Mouse (Mus musculus): ENCODE data around the gene Zfp280d. TPM values are rescaled to one million over a fixed set of nuclear protein-coding genes. Genes with fewer than 3 reads are reported as not detected.
"Not testable (repeated sequence)": the region's sequence is repeated elsewhere in the genome, so short reads cannot be mapped to it uniquely, and the experiment has no call there.

The Zfp280d gene
- total RNA-seq, 2 experiments from 2014 or later, result 17.9 to 20.8 TPM

DNA sequence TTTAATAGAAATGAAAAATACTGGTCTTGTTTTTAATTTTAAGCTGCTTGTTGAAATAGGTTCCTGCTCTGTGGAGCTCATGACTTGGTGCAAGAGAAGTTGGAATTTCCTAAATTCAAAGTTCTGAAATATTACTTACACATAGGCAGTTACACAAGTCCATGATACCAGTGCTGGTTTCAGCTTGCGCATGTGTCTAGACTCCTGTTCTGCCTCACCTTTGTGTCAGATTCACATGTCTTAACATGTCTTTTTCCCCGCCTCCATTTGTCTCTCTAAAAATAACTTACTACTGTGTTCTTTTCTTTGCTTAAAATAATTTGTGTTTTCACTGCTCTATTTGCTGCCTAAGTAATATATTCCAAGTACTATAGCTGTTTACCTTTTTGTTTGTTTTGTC is 64.5 kb downstream of the Zfp280d start:
- no peak for DNase-seq (ENCODE audit: low spot score)
- intact Hi-C loops (cut with DNase I), result no loop called here

DNA sequence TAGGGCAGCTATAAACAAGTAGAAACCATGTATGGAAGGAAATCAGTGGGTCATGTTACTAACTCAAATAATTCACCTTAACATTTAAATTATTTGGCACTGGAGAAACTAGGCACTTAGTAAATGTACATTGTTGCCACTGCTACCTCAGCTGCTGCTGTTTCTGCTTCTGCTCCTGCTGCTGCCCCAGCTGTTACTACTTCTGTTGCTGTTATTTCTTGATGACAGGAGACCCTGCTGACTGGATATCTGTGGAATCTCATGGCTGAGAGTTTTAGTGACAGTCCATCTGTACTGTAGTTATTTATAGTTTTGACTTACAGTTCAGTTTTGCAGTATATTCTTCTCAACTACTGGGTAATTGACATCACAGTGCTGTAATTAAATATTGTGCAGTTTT is 69.2 kb downstream of the Zfp280d start:
- intact Hi-C loops (cut with DNase I), result no loop called here
- DNase-seq (ENCODE audit: low spot score), result no peak

DNA sequence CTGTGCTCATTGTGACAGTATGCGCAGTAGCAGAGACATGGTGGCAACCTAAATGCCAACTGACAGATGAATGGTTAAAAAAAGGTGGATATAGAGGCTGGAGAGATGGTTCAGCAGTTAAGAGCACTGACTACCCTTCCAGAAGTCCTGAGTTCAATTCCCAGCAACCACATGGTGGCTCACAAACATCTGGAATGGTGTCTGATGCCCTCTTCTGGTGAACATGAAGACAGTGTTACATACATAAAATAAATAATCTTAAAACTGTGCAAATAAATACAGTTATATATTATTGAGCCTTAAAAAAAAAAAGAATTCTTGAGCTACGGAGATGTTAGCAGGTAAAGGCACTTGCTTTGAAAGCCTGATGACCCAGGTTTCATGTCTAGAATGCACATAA is 97.7 kb downstream of the Zfp280d start:
- DNase-seq (ENCODE audit: low spot score), result no peak

DNA sequence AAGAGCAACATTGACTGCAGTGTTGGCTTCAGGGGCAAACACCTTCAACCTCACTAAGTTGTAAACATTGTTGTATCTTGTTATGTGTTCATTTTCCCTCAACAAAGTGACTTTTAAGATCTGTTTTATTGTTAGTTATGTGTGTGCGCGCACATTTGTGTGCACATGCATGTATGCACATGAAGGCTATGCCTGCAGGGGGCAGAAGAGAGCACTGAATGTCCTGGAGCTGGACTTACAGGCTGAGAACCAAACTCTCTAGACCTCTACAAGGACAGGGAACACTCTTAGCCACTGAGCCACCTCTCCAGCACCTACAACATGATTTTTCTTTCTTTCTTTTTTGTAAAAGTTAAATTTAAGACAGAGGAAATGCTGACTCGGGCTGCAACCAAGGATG is 99.4 kb downstream of the Zfp280d start:
- intact Hi-C loops (cut with DNase I), result no loop called here
- no peak for DNase-seq (ENCODE audit: low spot score)

More for the DNA sequence above, 97.7 kb downstream of the Zfp280d start:
- intact Hi-C loops (cut with DNase I), result no loop called here

DNA sequence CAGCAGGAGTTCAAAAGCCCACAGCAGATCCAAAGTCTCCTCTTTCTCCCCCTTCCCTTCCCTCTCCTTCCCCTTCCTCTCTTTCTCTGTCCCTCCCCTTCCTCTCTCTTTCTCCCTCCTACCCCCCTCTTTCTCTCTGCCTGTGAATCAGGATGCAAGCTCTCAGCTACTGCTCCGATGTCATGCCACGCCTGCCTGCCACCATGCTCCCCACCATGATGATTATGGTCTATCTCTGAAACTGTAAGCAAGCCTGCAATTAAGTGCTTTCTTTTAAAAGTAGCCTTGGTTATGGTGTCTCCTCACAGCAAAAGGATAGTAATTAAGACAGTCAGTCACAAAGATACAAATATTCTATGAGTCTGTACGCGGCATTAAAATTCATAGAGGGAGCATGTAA is 100.3 kb downstream of the Zfp280d start:
- intact Hi-C loops (cut with DNase I), result no loop called here

DNA sequence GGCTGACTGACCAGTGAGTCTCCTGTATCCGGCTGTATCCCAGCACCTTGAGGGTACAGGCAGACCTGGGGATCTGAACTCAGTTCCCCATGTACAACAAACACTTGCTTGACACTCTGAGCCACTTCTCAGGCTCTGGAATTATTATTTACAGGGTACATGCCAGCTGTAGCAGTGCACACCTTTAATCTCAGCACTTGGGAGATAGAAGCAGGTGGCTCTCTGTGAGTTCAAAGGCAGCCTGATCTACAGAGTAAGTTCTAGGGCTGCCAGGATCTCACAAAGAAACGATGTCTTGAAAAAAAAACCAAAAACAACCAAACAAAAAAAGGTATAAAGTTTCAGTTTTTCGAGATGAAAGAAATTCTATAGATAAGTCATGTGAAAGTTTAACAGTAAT is 101.0 kb downstream of the Zfp280d start:
- no peak for DNase-seq (ENCODE audit: low spot score)
- intact Hi-C loops (cut with DNase I), result no loop called here

More for the DNA sequence above, 100.3 kb downstream of the Zfp280d start:
- DNase-seq (ENCODE audit: low spot score), result no peak

DNA sequence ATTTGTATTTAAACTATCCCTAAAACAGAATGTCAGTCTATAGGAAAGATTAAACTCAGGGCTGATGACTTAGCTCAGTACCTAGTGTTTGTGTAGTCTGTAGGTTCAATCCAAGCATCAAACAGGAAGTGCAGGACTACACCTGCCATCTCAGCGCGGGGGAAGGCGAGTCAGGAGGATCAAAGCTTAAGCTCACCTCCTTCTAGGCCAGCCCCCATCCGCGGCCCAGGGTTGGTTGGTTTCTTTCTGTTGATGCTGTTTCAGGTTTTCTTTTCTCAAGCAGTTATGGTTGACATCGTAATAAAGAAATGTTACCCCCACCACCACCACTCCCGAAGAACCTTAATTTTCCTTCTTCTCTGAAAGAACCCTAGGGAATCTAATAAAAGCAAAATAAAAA is 111.1 kb downstream of the Zfp280d start:
- intact Hi-C loops (cut with DNase I), result no loop called here
- DNase-seq (ENCODE audit: low spot score), result no peak

DNA sequence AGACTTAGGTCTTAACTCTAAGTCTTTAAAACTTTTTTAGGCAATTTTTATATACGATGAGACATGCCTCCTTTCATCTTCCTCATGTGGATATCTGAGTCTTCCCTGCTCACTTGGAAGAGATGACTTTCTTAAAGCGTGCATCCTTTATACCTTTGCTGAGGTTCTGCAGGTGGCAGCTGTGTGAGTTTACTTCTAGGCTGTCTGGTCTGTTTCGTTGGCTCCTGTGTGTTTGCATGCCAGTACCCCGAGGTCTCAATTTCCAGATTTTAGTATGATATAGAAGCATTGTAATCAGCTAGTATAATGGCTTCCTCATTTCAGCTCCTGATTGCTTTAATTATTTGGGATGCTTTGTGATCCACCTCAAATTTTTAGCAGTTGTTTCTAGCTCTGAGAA is 114.3 kb downstream of the Zfp280d start:
- no peak for DNase-seq (ENCODE audit: low spot score)
- intact Hi-C loops (cut with DNase I), result no loop called here

DNA sequence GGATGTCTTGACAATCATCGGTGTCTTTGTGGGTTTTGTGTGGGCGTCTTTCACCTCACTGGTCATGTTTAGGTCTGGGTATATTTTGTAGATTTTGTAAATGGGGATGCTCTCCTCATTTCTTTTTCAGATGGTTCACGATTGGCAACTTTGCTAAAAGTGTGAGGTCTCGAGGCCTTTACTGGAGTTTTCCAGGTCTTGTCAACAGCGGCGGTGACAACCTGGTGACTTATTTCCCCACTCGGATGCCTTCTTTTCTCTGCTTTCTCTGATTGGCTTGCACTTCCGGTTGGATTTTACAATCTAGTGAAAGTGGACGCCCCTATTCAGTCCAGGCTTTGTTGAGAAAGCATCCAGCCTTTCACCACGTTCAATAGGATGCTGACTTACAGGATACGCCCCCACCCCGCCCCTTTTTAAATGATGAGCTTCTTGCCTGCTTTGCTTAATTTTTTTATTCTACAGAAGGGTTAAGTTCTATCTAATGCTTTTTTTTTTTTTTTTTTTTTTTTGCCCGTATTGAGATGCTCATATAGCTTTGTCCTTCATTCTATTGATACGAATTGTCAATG is 114.9 kb downstream of the Zfp280d start:
- no peak for DNase-seq (ENCODE audit: low spot score)
- intact Hi-C loops (cut with DNase I), result no loop called here

DNA sequence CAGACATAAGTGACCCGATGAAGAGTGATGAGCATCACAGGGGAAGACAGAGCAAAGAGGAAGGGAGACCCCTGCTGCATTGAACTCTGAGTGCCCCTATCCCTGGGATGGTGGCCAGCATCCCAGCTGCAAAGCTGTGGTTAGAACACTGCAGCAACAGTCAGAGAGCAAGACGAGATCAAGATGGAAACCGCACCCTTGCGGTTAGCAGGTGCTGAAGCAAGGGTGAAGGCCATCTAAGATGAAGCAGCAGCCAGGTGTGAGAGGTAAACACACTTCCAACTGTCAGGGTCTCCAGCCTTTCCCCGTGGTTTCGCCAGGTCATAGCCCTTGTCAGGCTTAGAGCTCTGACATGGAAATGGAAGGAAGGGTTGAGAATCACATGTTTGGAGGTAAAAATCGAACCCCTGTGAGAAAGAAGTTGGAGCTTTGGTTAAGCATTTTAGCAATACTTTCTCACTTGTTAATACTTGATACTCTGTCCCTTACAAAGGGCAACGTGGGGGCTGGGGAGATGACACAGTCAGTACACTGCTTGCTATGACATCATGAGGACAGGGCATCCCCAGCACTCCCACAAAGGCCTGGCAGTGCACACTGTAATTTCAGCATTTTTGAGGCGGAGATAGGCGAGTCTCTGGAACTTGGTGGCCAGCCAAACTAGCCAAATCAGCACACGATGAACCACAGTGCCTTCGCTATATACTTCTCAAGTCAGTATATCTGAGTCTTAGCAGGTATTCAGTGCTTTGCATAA is 115.8 kb downstream of the Zfp280d start:
- no peak for DNase-seq (ENCODE audit: low spot score)
- intact Hi-C loops (cut with DNase I), result no loop called here

DNA sequence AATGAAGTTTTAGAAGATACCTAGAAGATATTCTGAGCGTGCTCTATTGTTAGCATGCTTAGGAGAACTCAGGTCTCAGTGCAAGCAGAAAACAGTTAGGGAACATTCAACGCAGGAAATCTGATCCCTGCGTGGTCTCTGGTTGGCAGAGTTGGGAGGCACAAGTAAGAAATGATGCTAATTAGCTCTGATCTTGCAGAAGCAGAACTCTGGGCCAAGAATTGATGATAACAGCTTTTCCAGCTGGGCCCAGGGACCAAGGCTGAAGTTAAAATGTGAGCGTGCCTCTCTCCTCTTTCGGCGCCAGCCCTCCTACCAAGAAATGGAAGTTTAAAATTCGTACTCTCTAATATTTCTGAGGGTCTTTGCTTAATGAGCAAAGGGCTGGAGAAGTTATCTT is 118.0 kb downstream of the Zfp280d start:
- intact Hi-C loops (cut with DNase I), result no loop called here

DNA sequence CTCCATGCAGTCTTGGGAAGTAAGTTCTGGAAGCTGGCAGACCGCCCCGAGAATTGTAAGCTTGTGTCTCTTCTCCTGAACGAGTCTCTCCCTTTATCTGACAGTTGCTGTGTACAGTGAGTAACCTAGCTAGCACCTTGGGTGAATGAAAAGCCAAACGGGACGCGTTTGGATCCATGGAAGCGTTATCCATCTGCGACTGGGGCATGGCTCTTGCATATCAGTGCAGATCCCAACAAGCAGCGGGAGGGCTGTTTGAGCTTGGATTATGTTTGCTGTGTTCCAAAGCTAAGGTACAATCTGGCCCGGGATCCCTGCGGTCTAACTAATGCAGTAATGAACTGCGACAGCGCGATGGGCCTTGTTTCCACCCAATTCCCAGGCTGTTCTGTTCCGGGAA is 118.6 kb downstream of the Zfp280d start:
- no peak for DNase-seq (ENCODE audit: low spot score)
- intact Hi-C loops (cut with DNase I), result no loop called here

More for the DNA sequence above, 118.0 kb downstream of the Zfp280d start:
- DNase-seq (ENCODE audit: low spot score), result no peak

DNA sequence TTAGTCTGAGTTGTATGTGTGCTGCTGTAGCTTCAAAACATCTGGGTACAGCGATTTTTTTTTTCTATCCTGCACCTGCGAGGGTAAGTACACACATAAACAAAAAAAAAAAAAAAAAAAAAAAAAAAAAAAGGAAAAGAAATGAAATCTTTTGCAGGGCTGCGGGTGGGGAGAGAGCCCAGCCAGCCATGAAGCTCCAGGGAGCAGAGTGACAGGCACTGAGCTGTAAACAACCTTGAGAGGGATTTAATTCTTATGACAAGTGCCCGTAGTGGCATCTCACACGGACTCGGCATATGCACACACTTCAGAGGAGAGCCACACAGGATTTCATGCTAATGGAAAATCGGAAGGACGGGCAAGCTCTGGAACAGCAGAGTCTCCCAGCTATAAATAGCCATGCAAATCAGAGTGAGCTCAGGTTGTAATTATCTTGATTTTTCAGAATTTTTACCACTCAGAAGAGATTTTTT is 119.2 kb downstream of the Zfp280d start:
- intact Hi-C loops (cut with DNase I), result no loop called here
- no peak for DNase-seq (ENCODE audit: low spot score)

DNA sequence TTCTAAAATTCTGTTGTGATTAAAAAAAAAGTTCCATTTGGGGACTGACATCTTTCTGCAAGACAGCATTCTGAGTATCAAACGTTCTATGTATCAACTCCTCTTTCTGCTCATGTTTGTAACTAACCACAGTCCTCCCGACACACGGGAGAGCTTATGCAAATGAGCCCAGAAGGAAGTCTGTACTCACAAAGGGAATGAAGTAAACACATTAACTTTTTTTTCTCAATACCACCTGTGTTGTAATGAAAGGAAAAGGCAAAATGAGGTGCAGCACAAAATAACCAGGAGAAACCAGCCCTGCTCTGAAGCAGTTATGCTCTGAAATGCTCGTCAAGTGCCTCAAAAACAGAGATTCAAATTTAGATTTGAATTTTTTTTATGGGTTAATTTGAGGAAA is 125.5 kb downstream of the Zfp280d start:
- intact Hi-C loops (cut with DNase I), result loop anchor here (10.0 kb wide), 1 partner anchor 755 kb away; no protein-coding TSS in a partner anchor
- DNase-seq (ENCODE audit: low spot score), result no peak

DNA sequence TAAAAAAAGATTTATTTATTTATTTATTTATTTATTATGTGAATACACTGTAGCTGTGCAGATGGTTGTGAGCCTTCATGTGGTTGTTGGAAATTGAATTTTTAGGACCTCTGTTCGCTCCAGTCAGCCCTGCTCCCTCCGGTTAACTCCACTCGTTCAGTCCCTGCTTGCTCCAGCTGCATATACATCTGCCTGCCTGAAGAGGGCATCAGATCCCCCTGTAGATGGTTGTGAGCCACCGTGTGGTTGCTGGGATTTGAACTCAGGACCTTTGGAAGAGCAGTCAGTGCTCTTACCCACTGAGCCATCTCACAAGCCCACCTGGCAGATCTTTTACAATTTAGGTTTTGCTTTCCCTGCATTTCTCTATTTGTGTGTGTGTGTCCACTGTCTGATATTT is 127.1 kb downstream of the Zfp280d start:
- intact Hi-C loops (cut with DNase I), result loop anchor here (10.0 kb wide), 1 partner anchor 757 kb away; no protein-coding TSS in a partner anchor
- not testable (repeated sequence) for DNase-seq (ENCODE audit: low spot score)

DNA sequence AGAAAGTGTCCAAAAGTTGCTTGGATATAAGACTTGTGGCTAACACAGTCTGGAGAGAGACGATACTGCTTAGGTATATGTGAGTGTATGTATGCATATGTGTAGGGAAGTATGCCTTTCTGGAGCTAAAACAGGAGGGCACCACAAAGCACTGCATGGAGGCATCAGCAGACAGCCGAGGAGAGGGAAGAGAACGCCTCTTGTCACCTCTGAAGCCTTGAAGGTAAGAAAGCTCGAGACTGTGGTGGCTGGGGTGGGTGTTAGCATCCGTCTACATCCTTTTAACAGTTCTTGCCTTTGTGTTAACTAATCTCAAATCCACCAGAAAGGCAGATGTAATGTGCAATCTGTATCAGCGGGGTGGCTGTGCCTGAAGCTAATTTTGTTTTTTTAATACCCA is 128.8 kb downstream of the Zfp280d start:
- intact Hi-C loops (cut with DNase I), result loop anchor here (10.0 kb wide), 1 partner anchor 759 kb away; no protein-coding TSS in a partner anchor
- DNase-seq (ENCODE audit: low spot score), result no peak

DNA sequence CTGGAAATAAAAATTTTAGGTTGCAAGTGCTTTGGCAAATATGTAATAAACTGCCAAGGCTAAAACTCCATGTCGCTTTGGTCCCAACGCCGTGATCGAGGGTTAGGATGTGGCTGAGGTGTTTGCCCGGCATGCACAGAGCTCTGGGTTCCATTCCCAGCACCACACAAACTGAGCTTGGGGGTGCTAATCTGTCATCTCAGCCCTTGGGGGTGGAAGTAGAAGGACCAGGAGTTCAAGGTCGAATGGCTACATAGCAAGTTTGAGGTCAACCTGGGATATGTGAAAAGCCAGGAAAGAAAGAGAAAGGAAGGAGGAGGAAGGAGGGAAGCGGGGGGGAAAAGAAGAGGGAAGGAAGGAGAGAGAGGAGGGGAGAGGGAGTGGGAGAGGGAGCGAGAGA is 129.8 kb downstream of the Zfp280d start:
- intact Hi-C loops (cut with DNase I), result loop anchor here (10.0 kb wide), 1 partner anchor 760 kb away; no protein-coding TSS in a partner anchor
- DNase-seq (ENCODE audit: low spot score), result no peak

DNA sequence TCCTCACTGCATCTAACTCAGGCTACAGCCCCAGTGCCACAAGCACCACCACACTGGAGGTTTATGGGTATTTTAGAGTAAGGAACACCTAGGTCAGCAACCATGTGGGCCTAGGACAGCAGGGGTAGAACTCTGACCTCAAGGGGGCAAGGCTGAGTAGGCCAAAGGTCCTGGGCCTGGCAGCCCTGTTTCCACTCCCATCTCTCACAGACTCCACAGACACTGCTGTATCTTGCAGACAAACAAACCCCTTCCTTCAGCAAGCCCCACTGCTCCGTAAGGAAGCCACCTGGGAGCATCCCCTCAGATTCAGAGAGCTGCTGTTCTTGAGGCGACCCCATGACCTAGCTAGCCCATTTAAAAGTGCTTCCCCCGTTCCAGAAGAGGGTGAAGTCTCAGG is 130.3 kb downstream of the Zfp280d start:
- intact Hi-C loops (cut with DNase I), result loop anchor here (10.0 kb wide), 1 partner anchor 760 kb away; no protein-coding TSS in a partner anchor
- DNase-seq (ENCODE audit: low spot score), result no peak

DNA sequence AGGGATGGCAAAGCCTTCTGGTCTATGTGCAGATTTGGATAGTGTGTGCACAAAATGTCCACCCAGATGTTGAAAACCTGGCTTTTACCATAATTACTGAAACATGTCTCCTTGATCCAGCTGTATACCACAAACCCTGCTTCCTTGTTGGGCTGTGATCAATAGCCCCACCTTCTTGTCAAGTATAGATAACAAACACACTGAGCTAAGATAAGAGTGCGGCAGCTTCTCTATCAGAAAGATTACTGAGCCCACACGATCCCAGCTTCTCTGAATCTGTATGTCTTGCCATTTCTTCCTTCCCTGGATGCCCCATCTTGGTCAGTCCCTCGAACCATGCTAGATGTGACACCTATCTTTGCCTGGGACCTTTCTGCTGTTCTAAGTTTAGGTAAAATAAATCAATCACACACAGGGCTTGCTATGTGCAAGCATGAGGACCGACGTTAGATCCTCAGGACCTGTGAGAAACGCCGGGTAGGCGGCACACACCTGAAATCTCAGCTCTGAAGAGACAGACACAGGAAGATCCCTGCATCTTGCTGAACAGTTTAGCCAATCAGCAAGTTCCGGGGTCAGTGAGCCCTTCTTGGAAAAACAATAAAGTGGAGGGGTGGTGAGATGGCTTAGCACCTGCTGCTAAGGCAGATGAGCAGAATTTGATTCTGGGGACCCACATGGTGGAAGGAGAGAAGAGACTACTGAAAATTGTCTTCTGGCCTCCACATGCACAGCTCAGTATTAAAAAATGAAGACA is 131.4 kb downstream of the Zfp280d start:
- intact Hi-C loops (cut with DNase I), result loop anchor here (10.0 kb wide), 1 partner anchor 761 kb away; no protein-coding TSS in a partner anchor

DNA sequence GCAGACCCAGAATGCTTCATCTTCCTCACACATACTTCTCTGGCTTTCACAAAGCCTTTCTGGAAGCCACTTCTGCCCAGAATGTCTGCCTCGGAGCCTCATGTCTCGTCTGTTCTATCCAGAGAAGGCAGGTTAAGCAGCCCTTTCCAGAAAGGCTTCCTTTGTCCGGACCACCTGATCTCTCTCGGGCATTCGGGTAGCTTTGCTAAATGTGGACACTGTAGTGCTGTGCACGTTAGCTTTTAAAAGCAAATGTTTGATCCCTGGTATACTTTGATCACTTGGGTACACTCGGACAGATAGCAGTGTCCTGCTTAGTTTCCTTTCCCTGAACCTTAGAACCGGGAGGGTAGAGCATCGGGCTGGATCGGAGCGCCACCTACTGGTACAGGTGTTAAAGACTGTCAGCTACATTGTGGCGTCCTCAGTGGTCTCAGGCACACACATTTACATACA is 133.5 kb downstream of the Zfp280d start:
- DNase-seq (ENCODE audit: low spot score), result peak; percentile 14
- intact Hi-C loops (cut with DNase I), result loop anchor here (1.0 to 10.0 kb wide), 3 partner anchors 148 to 763 kb away; no protein-coding TSS in a partner anchor

More for the DNA sequence above, 131.4 kb downstream of the Zfp280d start:
- no peak for DNase-seq (ENCODE audit: low spot score)
